Mouse (Mus musculus): Measurements from ENCODE around the gene Tmc3.

Gene Tmc3

DNA sequence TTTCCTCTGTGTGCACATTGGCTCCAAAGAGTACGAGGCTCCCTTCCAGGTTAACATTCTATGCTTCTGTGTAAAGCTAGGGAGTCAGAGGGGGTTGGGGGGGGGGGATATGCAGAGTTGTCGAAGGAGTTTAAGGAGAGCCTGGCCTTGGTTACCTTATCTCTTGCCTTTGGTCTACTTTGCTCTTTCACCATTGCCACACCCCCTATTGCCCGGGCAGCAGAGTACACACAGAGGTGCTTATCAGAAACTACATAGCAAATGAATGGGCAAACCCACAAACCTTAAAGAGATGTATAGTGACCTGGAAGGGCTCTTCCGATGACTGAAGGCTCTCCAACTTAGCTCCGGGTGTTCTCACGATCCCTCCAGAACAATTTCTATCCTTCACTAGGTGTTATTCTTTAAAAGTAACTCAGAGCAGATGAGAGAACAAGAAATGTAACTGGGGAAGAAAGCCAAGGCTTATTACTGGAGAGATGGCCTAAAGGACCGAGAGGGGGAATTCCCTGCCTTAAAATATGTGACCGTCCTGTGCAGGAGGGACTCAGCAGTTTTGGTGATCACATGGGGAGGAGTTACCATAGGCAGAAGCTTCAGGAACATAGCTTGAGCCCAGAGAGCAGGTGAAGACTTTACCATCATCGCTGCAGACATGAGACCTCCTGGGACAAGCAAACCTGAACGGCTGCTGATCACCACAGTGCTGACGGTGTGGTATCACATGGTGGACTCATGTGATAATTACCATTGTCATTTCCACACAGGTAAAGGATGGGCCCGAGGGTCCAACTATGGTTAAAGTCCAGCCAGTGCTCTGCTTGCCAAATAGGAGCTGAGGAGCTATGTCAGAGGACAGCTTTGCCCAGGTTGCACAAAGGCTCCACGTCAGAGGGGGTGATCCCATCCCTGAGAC is 14.5 kb downstream of the Tmc3 start:
- DNase-seq (ENCODE audit: extremely low spot score, low spot score): no peak

DNA sequence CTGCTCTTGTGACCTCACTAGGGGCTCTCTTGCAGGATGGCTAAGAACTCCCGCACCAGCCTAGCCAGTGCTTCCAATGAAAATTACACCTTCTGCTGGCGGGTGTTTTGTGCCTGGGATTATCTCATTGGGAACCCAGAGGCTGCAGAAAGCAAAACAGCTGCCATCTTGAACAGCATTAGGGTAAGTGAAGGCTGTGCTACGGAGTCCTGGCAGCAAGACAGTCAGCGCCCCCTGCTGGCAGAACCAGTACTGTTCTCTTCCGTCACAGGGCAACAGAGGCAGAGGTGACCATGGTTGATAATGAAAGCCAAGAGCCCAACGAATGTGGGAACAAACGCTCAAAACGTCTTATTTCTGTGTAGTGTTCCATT is 15.2 kb downstream of the Tmc3 start:
- peak; percentile 65 for DNase-seq (ENCODE audit: extremely low spot score, low spot score)

DNA sequence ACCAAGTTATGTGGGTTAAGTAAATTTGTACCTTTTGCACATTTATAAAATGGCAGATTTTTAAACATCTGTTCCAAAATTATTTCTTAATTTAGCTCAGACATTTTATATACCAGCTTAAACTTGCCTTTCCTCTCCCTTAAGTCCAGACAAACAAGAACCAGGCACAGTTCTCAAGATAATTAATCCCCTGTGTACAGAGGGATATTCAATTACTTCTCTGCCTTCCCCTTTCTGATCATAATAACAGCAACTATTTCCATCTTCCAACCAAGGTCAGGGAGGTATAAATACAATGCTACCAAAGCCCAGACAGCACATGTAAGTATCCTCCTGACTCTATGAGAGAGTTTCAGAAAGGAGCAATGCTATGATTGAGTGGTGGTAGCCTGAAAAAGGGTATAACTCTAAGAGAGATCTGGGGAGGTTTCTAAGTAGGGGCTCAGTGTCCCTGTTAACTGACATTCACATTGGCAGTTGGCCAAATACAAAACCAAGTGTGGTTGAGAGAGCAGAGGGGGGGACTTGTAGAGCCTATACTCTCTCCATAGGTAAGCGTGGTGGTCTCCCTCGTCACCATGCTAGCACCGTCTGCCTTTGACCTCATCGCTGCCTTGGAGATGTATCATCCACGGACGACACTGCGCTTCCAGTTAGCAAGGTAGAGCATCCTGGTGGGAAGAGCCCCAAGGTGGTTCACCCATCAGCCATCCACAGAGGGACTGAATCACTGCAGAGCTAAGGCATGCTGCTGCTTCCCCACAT is 19.6 kb downstream of the Tmc3 start:
- no peak for DNase-seq (ENCODE audit: extremely low spot score, low spot score)

GRCm38 (mm10) chr7:83606796-83607195 is 22.1 kb downstream of the Tmc3 start:
- DNase-seq (ENCODE audit: extremely low spot score, low spot score): no peak

DNA sequence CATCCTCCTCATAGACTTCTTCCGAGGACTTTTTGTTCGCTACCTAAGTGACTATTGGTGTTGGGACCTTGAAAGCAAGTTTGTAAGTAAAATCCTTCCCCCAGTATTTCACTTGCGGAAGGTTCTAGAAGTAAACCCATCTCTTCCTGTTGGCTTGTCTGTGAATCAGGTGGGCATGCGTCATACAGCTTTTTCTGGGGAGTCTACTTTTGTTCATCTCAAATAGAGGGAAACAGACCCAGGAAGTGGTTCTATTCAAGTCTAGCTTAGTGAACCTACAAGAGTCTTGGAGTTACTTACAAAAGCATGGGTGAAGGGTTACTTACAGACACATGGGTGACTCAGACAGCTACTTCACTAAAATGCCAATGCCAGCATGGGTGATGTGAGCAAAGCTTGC is 25.2 kb downstream of the Tmc3 start:
- DNase-seq (ENCODE audit: extremely low spot score, low spot score): no peak

DNA sequence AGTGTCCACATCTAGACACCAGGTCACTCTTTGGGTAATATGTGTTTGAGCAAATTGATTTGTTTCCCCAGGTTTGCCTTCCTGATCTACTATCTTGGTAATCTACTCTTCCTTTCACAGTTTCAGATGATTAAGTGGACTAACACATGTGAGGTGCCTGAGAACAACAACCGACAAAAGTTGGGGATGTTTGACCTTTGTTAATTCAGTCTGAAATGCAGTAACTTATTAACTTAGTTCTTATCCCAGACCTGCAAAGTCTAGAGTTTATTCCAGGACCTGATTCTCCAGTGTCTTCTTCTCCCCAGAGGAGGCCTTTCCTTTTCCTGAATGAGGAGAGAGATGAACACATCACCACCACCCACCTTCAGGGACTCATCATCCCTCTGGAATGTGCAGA is 27.2 kb downstream of the Tmc3 start:
- DNase-seq (ENCODE audit: extremely low spot score, low spot score): no peak

- no peak for DNase-seq (ENCODE audit: extremely low spot score, low spot score)
Measured at GRCm38 (mm10) chr7:83615272-83615671, 30.5 kb downstream of the Tmc3 start.

- no peak for DNase-seq (ENCODE audit: extremely low spot score, low spot score)
Measured at GRCm38 (mm10) chr7:83615815-83616214, 31.1 kb downstream of the Tmc3 start.

DNA sequence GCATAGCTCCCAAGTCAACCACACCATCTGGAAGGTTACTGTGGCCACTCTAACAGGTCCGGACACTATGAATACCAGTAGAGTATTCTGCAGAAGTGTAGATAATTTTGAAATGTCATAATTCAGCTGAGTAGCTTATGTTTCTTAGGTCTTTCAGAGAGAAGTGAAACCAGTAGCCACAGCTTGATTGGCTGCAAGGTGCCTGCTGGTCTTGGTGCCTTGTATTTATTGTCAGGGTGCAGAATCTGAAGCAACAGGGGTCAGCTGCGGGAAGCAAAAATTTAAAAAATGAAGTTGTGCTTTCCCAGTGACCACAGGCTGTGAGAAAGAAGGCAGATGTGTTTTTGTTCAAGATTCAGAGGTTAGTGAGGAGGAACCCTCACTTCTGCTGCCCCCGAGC is 31.5 kb downstream of the Tmc3 start:
- no peak for DNase-seq (ENCODE audit: extremely low spot score, low spot score)

- no peak for DNase-seq (ENCODE audit: extremely low spot score, low spot score)
Measured at GRCm38 (mm10) chr7:83618709-83619108, 34.0 kb downstream of the Tmc3 start.

GRCm38 (mm10) chr7:83622582-83622981 is 37.9 kb downstream of the Tmc3 start:
- DNase-seq (ENCODE audit: extremely low spot score, low spot score): no peak

DNA sequence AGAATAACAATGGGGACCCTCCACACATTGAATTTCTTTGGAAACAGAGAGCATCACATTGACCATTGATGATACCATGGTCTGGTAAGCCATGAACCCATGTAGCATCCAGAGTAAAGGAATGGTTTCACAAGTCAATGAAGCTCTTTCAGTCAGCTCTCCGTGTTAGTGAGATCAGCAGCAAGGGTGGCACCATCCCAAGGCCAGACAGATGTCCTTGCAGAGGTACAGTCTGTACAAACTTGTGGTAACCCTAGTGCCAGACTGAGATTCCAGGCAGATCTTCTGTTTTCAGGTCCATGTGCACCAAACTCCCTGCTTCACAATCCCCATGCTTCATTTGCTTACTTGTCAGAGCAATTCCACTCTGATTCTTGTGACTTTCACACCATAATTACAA is 39.3 kb downstream of the Tmc3 start:
- no peak for DNase-seq (ENCODE audit: extremely low spot score, low spot score)

GRCm38 (mm10) chr7:83626557-83627257 is 42.0 kb downstream of the Tmc3 start:
- DNase-seq (ENCODE audit: extremely low spot score, low spot score): no peak

GRCm38 (mm10) chr7:83627369-83627768 is 42.6 kb downstream of the Tmc3 start:
- no peak for DNase-seq (ENCODE audit: extremely low spot score, low spot score)

- DNase-seq (ENCODE audit: extremely low spot score, low spot score): no peak
Measured at GRCm38 (mm10) chr7:83631073-83631827, 46.5 kb downstream of the Tmc3 start.

DNA sequence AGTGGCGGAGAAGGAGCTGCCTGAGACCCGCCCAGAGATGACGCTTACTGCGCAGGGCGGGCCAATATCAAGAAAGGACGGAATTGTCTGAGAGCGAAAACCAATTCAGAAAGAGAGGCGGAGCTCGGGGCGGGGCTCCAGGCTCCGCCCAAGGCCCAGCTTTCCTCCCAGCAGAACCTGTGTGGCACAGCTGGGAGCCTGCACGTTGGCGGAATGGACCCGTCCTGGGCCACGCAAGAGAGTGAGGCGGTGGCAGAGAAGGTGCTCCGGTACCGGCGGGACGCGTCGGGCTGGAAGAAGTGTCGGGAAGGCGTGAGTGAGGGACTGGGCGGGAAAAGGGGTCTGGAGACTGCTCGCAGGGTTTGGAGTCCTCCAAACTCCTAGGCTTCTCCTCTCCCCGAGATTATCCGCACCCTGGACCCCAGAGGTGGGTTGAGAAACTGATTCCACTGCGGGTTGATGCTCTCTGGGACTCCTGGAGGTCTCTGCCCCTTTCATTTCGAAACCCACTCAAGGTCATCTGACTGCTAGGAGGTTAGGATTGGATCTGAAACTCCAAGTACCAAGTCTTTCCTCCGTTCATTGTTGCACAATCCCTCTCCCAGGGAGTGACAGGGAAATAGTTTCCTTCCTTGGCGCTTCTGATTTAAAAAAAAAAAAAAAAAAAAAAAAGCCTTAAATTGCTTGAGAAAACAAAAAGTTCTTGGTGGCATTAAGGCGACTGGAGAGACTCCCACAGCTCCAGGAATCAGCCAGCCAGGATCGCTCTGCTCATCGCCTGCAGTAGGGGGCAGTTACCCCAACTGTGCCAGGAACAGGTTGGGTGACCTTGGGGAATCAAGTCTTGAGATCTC is 47.3 kb downstream of the Tmc3 start, which contains the start of gene Stard5:
Gene Stard5 (plus strand): TSS at position 132 of the 854 bp plus-strand sequence.
- peak; percentile 84 for DNase-seq (ENCODE audit: extremely low spot score, low spot score)

DNA sequence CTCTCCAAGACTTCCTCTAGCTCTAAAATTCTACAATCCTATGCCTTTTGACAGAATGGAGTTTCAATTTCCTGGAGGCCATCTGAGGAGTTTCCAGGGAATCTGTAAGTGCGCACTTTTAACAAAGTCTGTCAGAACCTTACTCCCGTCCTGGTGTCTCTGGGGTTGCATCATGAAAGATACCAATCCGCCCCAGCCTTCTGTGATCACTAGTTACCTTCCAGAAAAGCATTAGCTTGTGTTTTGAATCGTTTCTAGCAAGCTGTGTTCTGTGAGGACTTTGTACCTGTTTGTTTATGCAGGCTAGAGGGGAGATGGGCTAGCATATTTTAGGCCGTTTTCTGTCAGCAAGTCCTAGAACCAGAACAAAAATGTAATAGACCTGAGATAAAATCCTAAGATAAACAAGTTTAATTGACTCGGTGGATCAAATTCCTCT is 48.0 kb downstream of the Tmc3 start:
- no peak for DNase-seq (ENCODE audit: extremely low spot score, low spot score)

DNA sequence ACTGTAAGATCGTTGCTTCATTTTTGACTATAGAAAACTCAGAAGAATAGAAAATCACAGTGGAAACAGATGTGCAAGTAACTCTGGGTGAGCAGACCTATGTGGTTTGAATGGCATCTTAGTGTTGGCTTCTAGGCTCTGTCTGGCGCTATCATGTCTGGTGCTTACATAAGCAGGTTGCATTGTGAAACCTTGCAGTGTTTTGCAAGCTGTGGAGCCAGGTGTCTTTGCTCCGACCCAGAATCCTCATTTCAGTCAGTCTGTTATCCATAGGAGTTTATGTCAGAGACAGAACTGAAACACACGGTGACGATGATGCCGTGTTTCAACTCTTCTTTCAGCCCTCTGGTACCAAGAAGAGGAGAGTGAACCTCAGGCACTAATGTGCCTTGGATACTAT is 49.1 kb downstream of the Tmc3 start:
- no peak for DNase-seq (ENCODE audit: extremely low spot score, low spot score)

DNA sequence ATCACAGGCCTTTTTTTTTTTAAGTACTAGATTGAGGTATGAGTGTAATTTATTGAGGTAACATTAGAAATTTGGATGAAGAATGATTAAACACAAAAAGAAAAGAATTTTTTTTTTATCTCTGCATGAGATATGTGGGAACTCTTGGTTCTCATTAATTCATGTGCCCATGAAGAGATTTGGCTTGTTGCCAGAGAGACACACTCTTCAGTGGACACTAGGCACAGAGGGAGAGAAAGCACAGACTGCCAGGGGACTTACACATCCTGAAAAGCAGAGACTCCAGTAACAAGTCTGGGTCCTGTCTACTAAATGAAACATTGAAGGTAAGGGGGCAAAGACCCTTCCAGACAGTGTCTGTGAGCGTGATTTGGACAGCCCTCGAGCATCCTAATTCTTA is 51.0 kb downstream of the Tmc3 start:
- DNase-seq (ENCODE audit: extremely low spot score, low spot score): no peak

- DNase-seq (ENCODE audit: extremely low spot score, low spot score): no peak
Measured at GRCm38 (mm10) chr7:83636425-83636824, 51.7 kb downstream of the Tmc3 start.
